Mouse (Mus musculus): ENCODE results near the gene Lgals9. TPM values are rescaled to one million over a fixed set of nuclear protein-coding genes. Genes with fewer than 3 reads are reported as not detected.
A peak's percentile ranks its signal among the peaks of the same experiment; 100 is the strongest.

Gene Lgals9
- polyA plus RNA-seq, 1 experiment = 686 TPM

GRCm38 (mm10) chr11:78959841-78960520 lies 24.8 kb downstream of the Lgals9 start:
- no peaks in the 10 kb centered on the region for H3K27me3 ChIP-seq (ENCODE audit: control insufficient read depth, insufficient read depth, low read length)
- peak; percentile 51; the same call in 1 of the 2 replicates for TF ChIP-seq CTCF (IDR thresholded peaks at IDR 0.05; ENCODE audit: extremely low read depth, insufficient read length, insufficient replicate concordance, low read depth, low read length)
- TF ChIP-seq POLR2A (IDR thresholded peaks at IDR 0.05; ENCODE audit: low read depth, low read length) = no peak

GRCm38 (mm10) chr11:78959367-78959766 lies 25.4 kb downstream of the Lgals9 start:
- H3K27ac ChIP-seq (ENCODE audit: insufficient read depth, low read depth, low read length) = no peak overlapping the region
- peaks cover 71% of the 10 kb centered on the region for H3K36me3 ChIP-seq (ENCODE audit: control insufficient read depth, insufficient read depth, low read length)
- H3K4me1 ChIP-seq (ENCODE audit: control insufficient read depth, insufficient read depth, insufficient read length, low read length) = no peaks in the 10 kb centered on the region
- H3K4me3 ChIP-seq (ENCODE audit: low read depth, low read length) = no peak overlapping the region
- WGBS = 52% methylated on average over 8 of the region's 8 CpGs
- no peaks in the 10 kb centered on the region for H3K27me3 ChIP-seq (ENCODE audit: control insufficient read depth, insufficient read depth, low read length)
- TF ChIP-seq CTCF (IDR thresholded peaks at IDR 0.05; ENCODE audit: extremely low read depth, insufficient read length, insufficient replicate concordance, low read depth, low read length) (no peak), POLR2A (IDR thresholded peaks at IDR 0.05; ENCODE audit: low read depth, low read length) (no peak)

More at GRCm38 (mm10) chr11:78959841-78960520, 24.8 kb downstream of the Lgals9 start:
- 56% methylated on average over 5 of the region's 5 CpGs for WGBS
- no peaks in the 10 kb centered on the region; the same call in 1 of the 2 replicates for H3K4me1 ChIP-seq (ENCODE audit: control insufficient read depth, insufficient read depth, insufficient read length, low read length)
- no peak overlapping the region for H3K4me3 ChIP-seq (ENCODE audit: low read depth, low read length)
- peaks cover 71% of the 10 kb centered on the region for H3K36me3 ChIP-seq (ENCODE audit: control insufficient read depth, insufficient read depth, low read length)
- H3K27ac ChIP-seq (ENCODE audit: insufficient read depth, low read depth, low read length) = no peak overlapping the region

GRCm38 (mm10) chr11:78956260-78956659 lies 28.5 kb downstream of the Lgals9 start:
- no peaks in the 10 kb centered on the region for H3K27me3 ChIP-seq (ENCODE audit: control insufficient read depth, insufficient read depth, low read length)
- H3K4me1 ChIP-seq (ENCODE audit: control insufficient read depth, insufficient read depth, insufficient read length, low read length) = no peaks in the 10 kb centered on the region
- H3K27ac ChIP-seq (ENCODE audit: insufficient read depth, low read depth, low read length) = no peak overlapping the region
- H3K4me3 ChIP-seq (ENCODE audit: low read depth, low read length) = no peak overlapping the region
- 6% methylated on average over 7 of the region's 7 CpGs for WGBS
- H3K36me3 ChIP-seq (ENCODE audit: control insufficient read depth, insufficient read depth, low read length) = peaks cover 64% of the 10 kb centered on the region
- no peak; the same call in 1 of the 2 replicates for TF ChIP-seq POLR2A (IDR thresholded peaks at IDR 0.05; ENCODE audit: low read depth, low read length)
- TF ChIP-seq CTCF (IDR thresholded peaks at IDR 0.05; ENCODE audit: extremely low read depth, insufficient read length, insufficient replicate concordance, low read depth, low read length) = peak; percentile 85

GRCm38 (mm10) chr11:78952467-78952866 lies 32.3 kb downstream of the Lgals9 start:
- TF ChIP-seq CTCF (IDR thresholded peaks at IDR 0.05; ENCODE audit: extremely low read depth, insufficient read length, insufficient replicate concordance, low read depth, low read length) = no peak
- TF ChIP-seq POLR2A (IDR thresholded peaks at IDR 0.05; ENCODE audit: low read depth, low read length) = no peak
- no peaks in the 10 kb centered on the region for H3K4me1 ChIP-seq (ENCODE audit: control insufficient read depth, insufficient read depth, insufficient read length, low read length)
- 22% methylated on average over 17 of the region's 17 CpGs for WGBS
- no peak overlapping the region for H3K4me3 ChIP-seq (ENCODE audit: low read depth, low read length)
- no peaks in the 10 kb centered on the region for H3K27me3 ChIP-seq (ENCODE audit: control insufficient read depth, insufficient read depth, low read length)
- H3K27ac ChIP-seq (ENCODE audit: insufficient read depth, low read depth, low read length) = no peak overlapping the region
- H3K36me3 ChIP-seq (ENCODE audit: control insufficient read depth, insufficient read depth, low read length) = peaks cover 67% of the 10 kb centered on the region

GRCm38 (mm10) chr11:78950365-78950764 lies 34.4 kb downstream of the Lgals9 start:
- Histone ChIP-seq H3K36me3 (ENCODE audit: control insufficient read depth, insufficient read depth, low read length) (peaks cover 63% of the 10 kb centered on the region), H3K27me3 (ENCODE audit: control insufficient read depth, insufficient read depth, low read length) (no peaks in the 10 kb centered on the region), H3K4me1 (ENCODE audit: control insufficient read depth, insufficient read depth, insufficient read length, low read length) (no peaks in the 10 kb centered on the region), H3K4me3 (ENCODE audit: low read depth, low read length) (no peak overlapping the region), H3K27ac (ENCODE audit: insufficient read depth, low read depth, low read length) (no peak overlapping the region)
- WGBS = 59% methylated on average over 8 of the region's 8 CpGs
- TF ChIP-seq POLR2A (IDR thresholded peaks at IDR 0.05; ENCODE audit: low read depth, low read length) (no peak), CTCF (IDR thresholded peaks at IDR 0.05; ENCODE audit: extremely low read depth, insufficient read length, insufficient replicate concordance, low read depth, low read length) (no peak)

GRCm38 (mm10) chr11:78943083-78943482 lies 41.7 kb downstream of the Lgals9 start:
- H3K27ac ChIP-seq (ENCODE audit: insufficient read depth, low read depth, low read length) = no peak overlapping the region
- TF ChIP-seq POLR2A (IDR thresholded peaks at IDR 0.05; ENCODE audit: low read depth, low read length) (no peak), CTCF (IDR thresholded peaks at IDR 0.05; ENCODE audit: extremely low read depth, insufficient read length, insufficient replicate concordance, low read depth, low read length) (no peak)
- no peaks in the 10 kb centered on the region for H3K4me1 ChIP-seq (ENCODE audit: control insufficient read depth, insufficient read depth, insufficient read length, low read length)
- H3K36me3 ChIP-seq (ENCODE audit: control insufficient read depth, insufficient read depth, low read length) = peaks cover 45% of the 10 kb centered on the region
- WGBS = 98% methylated on average over 1 of the region's 1 CpGs
- no peaks in the 10 kb centered on the region for H3K27me3 ChIP-seq (ENCODE audit: control insufficient read depth, insufficient read depth, low read length)
- no peak overlapping the region for H3K4me3 ChIP-seq (ENCODE audit: low read depth, low read length)

- WGBS = 82% methylated on average over 6 of the region's 6 CpGs
- Histone ChIP-seq H3K4me3 (ENCODE audit: low read depth, low read length) (no peak overlapping the region), H3K27ac (ENCODE audit: insufficient read depth, low read depth, low read length) (no peak overlapping the region), H3K27me3 (ENCODE audit: control insufficient read depth, insufficient read depth, low read length) (no peaks in the 10 kb centered on the region), H3K36me3 (ENCODE audit: control insufficient read depth, insufficient read depth, low read length) (peaks cover 58% of the 10 kb centered on the region), H3K4me1 (ENCODE audit: control insufficient read depth, insufficient read depth, insufficient read length, low read length) (no peaks in the 10 kb centered on the region)
- TF ChIP-seq CTCF (IDR thresholded peaks at IDR 0.05; ENCODE audit: extremely low read depth, insufficient read length, insufficient replicate concordance, low read depth, low read length) = no peak
- no peak for TF ChIP-seq POLR2A (IDR thresholded peaks at IDR 0.05; ENCODE audit: low read depth, low read length)
These were observed 49.6 kb downstream of the Lgals9 start for GRCm38 (mm10) chr11:78935178-78935577.

Measured in small intestine, adult 2 months (tissue).